Mouse (Mus musculus) thymus, adult 2 months (tissue): ENCODE results near the gene Pfkm.

Experiments used
- CTCF ChIP-seq: fragments of 200-500 bp; IDR thresholded peaks from 2 replicates; pipeline ENCODE4 v1.5.1; 2012; ENCODE audit warnings: mild to moderate bottlenecking, control low read depth, low read length, moderate library complexity, borderline replicate concordance; ENCODE audit not compliant: control insufficient read depth, poor library complexity, insufficient read depth; ENCODE audit errors: extremely low read depth
- POLR2A ChIP-seq: fragments of 200-500 bp; IDR thresholded peaks from 2 replicates; pipeline ENCODE4 v1.6.1; 2012; ENCODE audit warnings: mild to moderate bottlenecking, low read length, control low read depth, moderate library complexity; ENCODE audit not compliant: control insufficient read depth, poor library complexity, insufficient read depth; ENCODE audit errors: extremely low read depth

GRCm38 (mm10) chr15:98111791-98112190 lies 19.4 kb downstream of the Pfkm start:
- no peak for TF ChIP-seq POLR2A
- TF ChIP-seq CTCF = no peak
